Mouse (Mus musculus): ENCODE measurements around the gene Wdr47. TPM values are rescaled to one million over a fixed set of nuclear protein-coding genes. Genes with fewer than 3 reads are reported as not detected.
"Not testable (repeated sequence)": the region's sequence is repeated elsewhere in the genome, so short reads cannot be mapped to it uniquely, and the experiment has no call there.

Wdr47 gene
- total RNA-seq, 2 experiments from 2014 or later: 129 to 132 TPM

- DNase-seq: no peak
Observed at GRCm38 (mm10) chr3:108639412-108639811, 48.3 kb downstream of the Wdr47 start.

GRCm38 (mm10) chr3:108640998-108641397, 49.9 kb downstream of the Wdr47 start:
- DNase-seq: no peak

GRCm38 (mm10) chr3:108644856-108645255, 53.8 kb downstream of the Wdr47 start:
- no peak for DNase-seq

- DNase-seq: peak in 1 of 2 experiments; percentile 44
Observed at GRCm38 (mm10) chr3:108646036-108646435, 55.0 kb downstream of the Wdr47 start.

- not testable (repeated sequence) for DNase-seq
Observed at GRCm38 (mm10) chr3:108647681-108648080, 56.6 kb downstream of the Wdr47 start.

- DNase-seq: no peak
Observed at GRCm38 (mm10) chr3:108652866-108653642, 62.0 kb downstream of the Wdr47 start.

GRCm38 (mm10) chr3:108653710-108654379, 62.8 kb downstream of the Wdr47 start, which contains the start of gene Clcc1:
Gene Clcc1, plus strand, starts transcription at chr3:108653913.
- peak; percentile 93 to 95 for DNase-seq

- no peak for DNase-seq
Observed at GRCm38 (mm10) chr3:108654566-108654965, 63.5 kb downstream of the Wdr47 start.

- no peak for DNase-seq
Observed at GRCm38 (mm10) chr3:108655486-108655885, 64.4 kb downstream of the Wdr47 start.

GRCm38 (mm10) chr3:108658612-108659011, 67.5 kb downstream of the Wdr47 start:
- no peak for DNase-seq

GRCm38 (mm10) chr3:108660941-108661340, 69.9 kb downstream of the Wdr47 start:
- DNase-seq: no peak

GRCm38 (mm10) chr3:108676616-108677015, 85.5 kb downstream of the Wdr47 start:
- no peak for DNase-seq

GRCm38 (mm10) chr3:108681004-108681403, 89.9 kb downstream of the Wdr47 start:
- DNase-seq: no peak

GRCm38 (mm10) chr3:108683597-108683996, 92.5 kb downstream of the Wdr47 start:
- not testable (repeated sequence) for DNase-seq

GRCm38 (mm10) chr3:108685701-108686100, 94.6 kb downstream of the Wdr47 start:
- no peak for DNase-seq

- DNase-seq: no peak
Observed at GRCm38 (mm10) chr3:108689015-108689441, 97.9 kb downstream of the Wdr47 start.

GRCm38 (mm10) chr3:108689446-108689845, 98.4 kb downstream of the Wdr47 start:
- DNase-seq: no peak

- no peak for DNase-seq
Observed at GRCm38 (mm10) chr3:108689979-108690378, 98.9 kb downstream of the Wdr47 start.

GRCm38 (mm10) chr3:108694321-108694720, 103.2 kb downstream of the Wdr47 start:
- DNase-seq: no peak

Measured in layer of hippocampus, postnatal 36 days (tissue).